Mouse (Mus musculus) mesoderm, embryonic 11.5 days (tissue): ENCODE measurements around the gene Olfr572.

Source experiments
- DNase-seq: peaks from one replicate; pipeline ENCODE4 v3.0.0-alpha.2; 2012; ENCODE audit warnings: low read depth, low spot score

Olfr572 gene

GRCm38 (mm10) chr7:102924109-102924508, at the start of gene Olfr572:
Gene Olfr572 (plus strand): TSS chr7:102924409.
- DNase-seq, result no peak

GRCm38 (mm10) chr7:102876822-102877221, 47.4 kb upstream of the Olfr572 start, which contains the start of gene Olfr568:
Gene Olfr568 (plus strand): TSS chr7:102877122.
- no peak for DNase-seq

- no peak for DNase-seq
These were observed 33.4 kb upstream of the Olfr572 start, which contains the start of gene Olfr569 for GRCm38 (mm10) chr7:102890782-102891181. Gene Olfr569 (minus strand): TSS chr7:102890882.

- no peak for DNase-seq
These were observed 8.9 kb upstream of the Olfr572 start for GRCm38 (mm10) chr7:102915261-102915660.

GRCm38 (mm10) chr7:102916405-102916804, 7.8 kb upstream of the Olfr572 start:
- no peak for DNase-seq

GRCm38 (mm10) chr7:102917032-102917875, 7.0 kb upstream of the Olfr572 start, which contains the start of gene Olfr571:
Gene Olfr571 (minus strand): TSS chr7:102917536.
- peak; percentile 29 for DNase-seq

GRCm38 (mm10) chr7:102919632-102920031, 4.6 kb upstream of the Olfr572 start:
- peak; percentile 62 for DNase-seq

- DNase-seq, result no peak
These were observed 2.9 kb downstream of the Olfr572 start for GRCm38 (mm10) chr7:102927105-102927504.

- no peak for DNase-seq
These were observed 18.3 kb downstream of the Olfr572 start, which contains the start of gene Olfr573-ps1 for GRCm38 (mm10) chr7:102942475-102942874. Gene Olfr573-ps1 (minus strand): TSS chr7:102942575.

- no peak for DNase-seq
These were observed 19.2 kb downstream of the Olfr572 start for GRCm38 (mm10) chr7:102943417-102943816.

GRCm38 (mm10) chr7:102948167-102948566, 24.0 kb downstream of the Olfr572 start, which contains the start of gene Olfr574:
Gene Olfr574 (plus strand): TSS chr7:102948467.
- DNase-seq, result no peak

- no peak for DNase-seq
These were observed 26.5 kb downstream of the Olfr572 start for GRCm38 (mm10) chr7:102950732-102951131.

- DNase-seq, result no peak
These were observed 33.9 kb downstream of the Olfr572 start for GRCm38 (mm10) chr7:102958137-102958536.

- DNase-seq, result no peak
These were observed 34.4 kb downstream of the Olfr572 start, which contains the start of gene Olfr575 for GRCm38 (mm10) chr7:102958593-102958992. Gene Olfr575 (minus strand): TSS chr7:102958775.

- DNase-seq, result no peak
These were observed 38.2 kb downstream of the Olfr572 start, which contains the start of gene Olfr576 for GRCm38 (mm10) chr7:102962360-102962759. Gene Olfr576 (plus strand): TSS chr7:102962660.

- no peak for DNase-seq
These were observed 50.2 kb downstream of the Olfr572 start for GRCm38 (mm10) chr7:102974399-102974798.

GRCm38 (mm10) chr7:102975843-102976242, 51.6 kb downstream of the Olfr572 start, which contains the start of gene Olfr577:
Gene Olfr577 (minus strand): TSS chr7:102975943.
- DNase-seq, result no peak
